Mouse (Mus musculus) adrenal gland, adult 2 months (tissue): ENCODE data around the gene Pdzd7. TPM values are rescaled to one million over a fixed set of nuclear protein-coding genes. Genes with fewer than 3 reads are reported as not detected.

Experiments used
- DNase-seq: peaks from one replicate; pipeline ENCODE4 v3.0.0; 2021
- polyA plus RNA-seq: library from polyadenylated mRNA; depleted of rRNA; stranded (reverse); fragments of >200 nt; gene quantifications from 2 replicates; pipeline ENCODE4 v1.2.3, GENCODE M21; 2012; rRNA removed
- total RNA-seq, 2 experiments: library from RNA; stranded (reverse); gene quantifications; 2 replicates each; pipeline ENCODE4 v1.2.3; 2021

Pdzd7 gene
- total and polyA plus RNA-seq, 3 experiments: 0.09 to 0.62 TPM; not detected in 1

DNA sequence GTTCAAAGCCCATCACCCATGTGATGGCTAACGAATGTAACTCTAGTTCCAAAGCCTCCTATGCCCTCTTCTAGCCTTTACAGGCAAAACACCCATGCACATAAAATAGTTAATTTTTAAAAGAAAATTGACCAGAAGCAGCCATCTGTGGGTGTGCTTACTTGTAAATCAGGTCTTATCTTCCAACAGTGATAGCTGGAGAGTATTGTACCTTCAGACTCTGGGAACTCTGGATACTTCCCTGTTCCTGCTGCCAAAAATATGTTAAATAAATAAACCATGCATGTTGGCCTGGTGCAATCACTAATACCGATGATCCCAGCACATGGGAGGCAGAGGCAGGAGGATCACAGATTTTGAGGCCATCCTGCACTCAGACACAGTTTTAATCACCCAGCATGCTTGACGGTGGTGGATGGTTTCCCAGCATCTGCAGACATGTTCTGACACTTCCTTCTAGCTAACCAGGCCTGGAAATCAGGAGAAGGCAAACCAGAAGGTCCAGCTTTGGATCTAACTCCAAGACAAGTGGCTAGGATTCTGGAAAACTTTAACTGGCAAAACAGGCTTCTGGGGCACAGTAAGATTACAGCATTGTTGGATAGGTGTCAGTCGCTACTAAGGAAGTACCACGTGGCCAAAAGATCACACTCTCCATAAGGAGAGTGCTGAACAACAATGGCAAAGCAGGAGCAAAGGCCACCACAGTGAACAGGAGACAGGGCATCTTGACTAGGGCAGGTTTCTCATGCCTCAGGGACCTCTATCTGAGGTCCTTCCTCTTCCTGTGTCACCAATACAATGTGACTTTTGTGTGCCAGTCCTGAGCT lies 60.1 kb downstream of the Pdzd7 start:
- DNase-seq: no peak

GRCm38 (mm10) chr19:44984420-44984819 lies 61.1 kb downstream of the Pdzd7 start:
- DNase-seq: no peak

GRCm38 (mm10) chr19:44983366-44983765 lies 62.2 kb downstream of the Pdzd7 start:
- DNase-seq: no peak

GRCm38 (mm10) chr19:44982477-44983115 lies 62.9 kb downstream of the Pdzd7 start:
- DNase-seq: no peak

- DNase-seq: no peak
These were observed 64.7 kb downstream of the Pdzd7 start for GRCm38 (mm10) chr19:44980787-44981186.

DNA sequence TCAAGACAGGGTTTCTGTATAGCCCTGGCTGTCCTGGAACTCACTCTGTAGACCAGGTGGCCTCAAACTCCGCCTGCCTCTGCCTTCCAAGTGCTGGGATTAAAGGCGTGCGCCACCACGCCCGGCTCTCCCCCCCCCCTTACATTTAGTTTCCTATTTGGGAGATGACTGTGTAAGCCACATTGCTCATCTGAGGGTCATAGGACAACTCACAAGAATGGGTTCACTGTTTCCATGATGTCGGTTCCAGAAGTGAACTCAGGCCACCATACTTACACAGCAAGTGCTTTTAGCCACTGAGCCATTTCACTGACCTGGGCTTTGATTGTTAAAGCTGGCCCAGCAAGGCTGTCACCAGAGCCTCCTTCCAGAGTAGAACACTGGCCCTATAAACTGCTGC lies 68.4 kb downstream of the Pdzd7 start:
- DNase-seq: no peak

Other genes starting within 250 kb of the Pdzd7 start
- gene Slf2, start 114.6 kb downstream of the Pdzd7 start, total RNA-seq: 10 to 100 TPM; 19.6 to 21.4 TPM
- 54.9 and 77.7 TPM in 2 replicates for gene Slf2, start 114.6 kb downstream of the Pdzd7 start, polyA plus RNA-seq
- gene Sema4g, start 56.6 kb downstream of the Pdzd7 start, total RNA-seq: 1 to 10 TPM; 6.3 to 7.7 TPM
- gene Sema4g, start 56.6 kb downstream of the Pdzd7 start, polyA plus RNA-seq: 9.4 and 13.4 TPM in 2 replicates
- 10 to 100 TPM; 24.7 to 37.1 TPM for gene Twnk, start 40.1 kb downstream of the Pdzd7 start, total RNA-seq
- gene Twnk, start 40.1 kb downstream of the Pdzd7 start, polyA plus RNA-seq: 7.5 and 9.6 TPM in 2 replicates
- 10 to 100 TPM; 45.2 to 55.1 TPM for gene Mrpl43, start 39.3 kb downstream of the Pdzd7 start, total RNA-seq
- gene Mrpl43, start 39.3 kb downstream of the Pdzd7 start, polyA plus RNA-seq: 196 and 208 TPM in 2 replicates
- 100 to 1,000 TPM in 1 of 2 experiments, 10 to 100 TPM in 1; 52.8 to 111 TPM for gene Lzts2, start 31.3 kb downstream of the Pdzd7 start, total RNA-seq
- gene Lzts2, start 31.3 kb downstream of the Pdzd7 start, polyA plus RNA-seq: 313 and 342 TPM in 2 replicates
- 10 to 100 TPM; 51.2 to 89.3 TPM for gene Sfxn3, start 1.8 kb upstream of the Pdzd7 start, total RNA-seq
- 45.9 and 65.5 TPM in 2 replicates for gene Sfxn3, start 1.8 kb upstream of the Pdzd7 start, polyA plus RNA-seq
- 1 to 10 TPM; 2.2 to 6.0 TPM for gene Kazald1, start 29.5 kb upstream of the Pdzd7 start, total RNA-seq
- gene Kazald1, start 29.5 kb upstream of the Pdzd7 start, polyA plus RNA-seq: 9.8 and 11.1 TPM in 2 replicates
- not detected for gene Tlx1, start 105.0 kb upstream of the Pdzd7 start, total RNA-seq
- not detected in 2 replicates for gene Tlx1, start 105.0 kb upstream of the Pdzd7 start, polyA plus RNA-seq
- under 1 TPM in 1 of 2 experiments, not detected in 1; 0.17 TPM for gene Lbx1, start 190.1 kb upstream of the Pdzd7 start, total RNA-seq
- gene Lbx1, start 190.1 kb upstream of the Pdzd7 start, polyA plus RNA-seq: 0.21 TPM in 1 of 2 replicates, not detected in the other